Mouse (Mus musculus) urinary bladder, adult 2 months (tissue): ENCODE results near the gene Ier5l. TPM values are rescaled to one million over a fixed set of nuclear protein-coding genes. Genes with fewer than 3 reads are reported as not detected.

Experiments used
- DNase-seq: peaks from one replicate; pipeline ENCODE4 v3.0.0; 2022; ENCODE audit warnings: low spot score
- polyA plus RNA-seq: library from polyadenylated mRNA; depleted of rRNA; stranded (reverse); fragments of >200 nt; gene quantifications from 2 replicates; pipeline ENCODE4 v1.2.3, GENCODE M21; 2012; rRNA removed

The Ier5l gene
- polyA plus RNA-seq: 10.7 and 11.0 TPM in 2 replicates

- DNase-seq: peak; percentile 98
Measured at GRCm38 (mm10) chr2:30474039-30474438, at the start of gene Ier5l. Gene Ier5l (minus strand): TSS chr2:30474219.

DNA sequence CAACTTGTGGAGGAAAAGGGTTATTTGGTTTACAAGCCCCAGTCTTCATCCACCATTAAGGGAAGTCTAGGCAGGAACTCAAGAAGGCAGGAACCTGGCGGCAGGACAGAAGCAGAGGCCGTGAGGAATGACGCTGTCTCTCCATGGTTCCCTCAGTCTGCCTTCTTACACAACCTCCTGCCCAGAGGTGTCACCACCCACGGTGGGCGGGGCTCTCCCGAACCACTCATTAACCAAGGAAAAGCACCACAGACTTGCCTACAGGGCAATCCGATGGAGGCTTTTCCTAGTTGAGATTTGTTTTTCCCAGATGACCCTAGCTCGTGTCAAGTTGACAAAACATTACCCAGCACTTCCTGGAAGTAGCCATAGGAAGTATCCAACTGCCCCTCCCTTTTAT, 49.7 kb upstream of the Ier5l start:
- no peak for DNase-seq

DNA sequence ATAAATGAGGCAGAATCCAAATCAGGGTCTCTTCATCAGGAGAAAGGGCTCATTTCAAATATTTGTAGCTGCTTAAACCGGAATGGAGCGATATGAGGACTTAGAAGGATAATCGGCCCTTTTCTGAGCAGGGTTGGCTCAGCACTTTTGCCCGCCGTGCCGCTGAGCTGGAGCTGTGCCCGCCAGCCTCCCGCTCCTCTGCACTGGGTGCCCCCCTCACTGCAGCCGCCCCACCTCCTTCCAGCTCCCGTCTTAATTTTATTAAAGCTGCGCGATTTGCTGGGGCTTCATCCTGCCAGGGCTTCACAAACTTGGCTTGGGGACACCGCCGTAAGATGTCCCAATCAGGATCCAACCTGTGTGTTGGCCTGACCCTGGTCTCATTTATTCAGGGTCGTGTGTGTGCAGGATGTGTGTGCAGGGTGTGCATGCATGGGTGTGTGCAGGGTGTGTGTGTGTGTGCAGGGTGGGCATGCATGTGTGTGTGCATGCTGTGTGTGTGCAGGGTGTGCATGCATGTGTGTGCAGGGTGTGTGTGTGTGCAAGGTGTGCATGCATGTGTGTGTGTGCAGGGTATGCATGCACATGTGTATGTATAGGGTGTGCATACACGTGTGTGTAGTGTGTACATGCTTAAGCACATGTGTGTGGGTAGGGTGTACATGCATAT, 36.8 kb upstream of the Ier5l start:
- DNase-seq: no peak

- no peak for DNase-seq
Measured at GRCm38 (mm10) chr2:30507138-30507727, 33.2 kb upstream of the Ier5l start.

GRCm38 (mm10) chr2:30503677-30504621, 29.9 kb upstream of the Ier5l start:
- DNase-seq: no peak

DNA sequence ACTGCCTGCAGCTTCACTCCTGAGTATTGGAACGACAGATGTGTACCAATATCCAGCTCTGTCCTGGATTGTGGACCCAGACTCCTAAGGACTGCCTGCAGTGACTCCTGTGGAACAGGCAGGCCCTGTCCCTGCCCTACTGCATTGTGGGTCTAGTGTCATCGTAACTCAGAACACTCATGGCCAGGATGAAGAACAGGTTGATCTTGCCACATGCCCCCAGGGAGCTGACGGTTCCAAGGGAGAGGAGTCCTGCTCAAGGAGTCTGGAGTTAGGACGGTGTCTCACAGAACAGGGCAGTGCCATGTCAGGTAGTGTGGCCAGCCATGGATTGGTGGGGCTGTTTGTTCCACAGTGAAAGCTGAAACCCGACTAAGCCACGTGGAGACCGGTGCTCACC, 27.7 kb upstream of the Ier5l start:
- DNase-seq: no peak

DNA sequence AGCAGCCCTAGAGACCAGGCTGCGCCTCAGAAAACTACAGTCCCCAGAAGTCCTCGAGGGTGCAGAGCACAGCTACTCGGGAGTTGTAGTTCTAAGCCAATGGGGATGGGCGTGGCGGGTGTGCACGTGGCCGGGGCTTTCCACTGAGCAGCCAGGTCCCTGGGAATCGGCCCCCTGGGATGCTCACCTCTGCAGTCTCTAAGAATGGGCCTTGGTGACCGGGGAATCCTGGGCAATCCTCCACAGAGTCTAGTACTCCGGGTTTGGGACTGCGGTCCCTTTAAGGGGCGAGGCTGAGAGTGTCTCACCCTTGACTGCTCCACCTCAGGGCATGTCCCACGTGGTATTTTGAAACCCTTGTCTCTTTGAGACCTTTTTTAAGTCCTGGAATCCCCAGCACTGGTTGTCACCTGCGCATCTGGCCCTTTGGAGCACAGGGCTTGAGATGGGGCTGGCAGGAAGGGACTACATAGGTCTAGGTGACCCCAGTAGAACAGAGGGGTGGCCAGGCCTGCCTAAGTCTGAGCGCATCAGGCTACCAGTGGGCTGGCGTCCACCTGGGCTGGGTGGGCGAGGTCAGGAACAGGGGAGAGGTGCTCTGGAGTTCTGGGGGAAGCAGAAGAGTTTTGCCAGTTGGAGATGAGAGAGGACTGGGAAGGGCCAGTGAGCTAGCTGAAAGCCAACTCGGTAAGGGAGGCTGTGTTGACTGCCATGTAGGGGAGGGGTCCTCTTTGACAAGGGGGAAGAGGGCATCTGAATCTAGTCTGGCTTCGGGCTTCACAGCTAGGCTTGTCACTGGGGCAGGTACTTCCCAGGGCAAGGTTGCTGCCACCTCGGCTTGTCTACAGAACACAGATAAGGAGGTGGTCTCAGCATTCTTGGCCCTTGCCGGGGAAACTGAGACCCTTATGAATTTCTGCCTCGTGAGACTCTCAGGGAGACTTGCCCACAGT, 22.2 kb upstream of the Ier5l start:
- DNase-seq: peak; percentile 39

DNA sequence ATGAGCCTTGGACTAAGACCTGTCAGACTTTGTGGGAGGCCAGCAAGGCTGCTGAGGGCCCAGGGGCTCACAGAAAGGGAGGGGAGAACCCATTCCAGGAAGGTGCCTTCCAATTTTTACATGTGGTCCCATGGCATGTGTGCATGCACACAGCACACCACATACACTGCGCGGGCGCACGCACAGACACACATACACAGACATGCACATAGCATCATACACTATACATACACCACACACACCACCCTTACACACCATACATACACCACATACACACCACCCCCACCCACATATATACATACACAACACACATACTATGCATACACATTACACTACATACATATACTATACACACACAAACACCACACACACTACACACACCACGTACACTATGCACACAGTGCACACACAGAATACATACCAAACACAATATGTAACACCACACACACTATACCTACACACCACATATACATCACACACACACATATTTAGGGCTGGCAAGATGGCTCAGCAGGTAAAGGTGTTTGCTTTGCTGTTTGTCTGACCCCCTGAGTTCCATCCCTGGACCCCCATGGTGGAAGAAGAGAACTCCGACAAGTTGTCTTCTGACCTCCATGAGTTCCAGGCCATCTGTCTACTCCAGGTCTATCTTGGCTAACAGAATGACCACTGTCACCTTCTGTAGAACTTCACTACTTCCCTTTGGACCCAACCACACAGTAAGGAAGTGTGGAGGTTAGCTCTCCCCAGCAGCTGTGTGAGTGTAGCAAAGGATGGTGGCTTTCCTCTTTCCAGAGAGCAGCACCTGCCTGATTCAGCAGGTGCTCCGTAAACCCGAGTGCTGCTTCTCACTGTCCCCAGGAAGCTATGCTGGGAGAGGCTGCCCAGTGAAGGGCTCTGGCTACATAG, 21.2 kb upstream of the Ier5l start:
- DNase-seq: no peak

DNA sequence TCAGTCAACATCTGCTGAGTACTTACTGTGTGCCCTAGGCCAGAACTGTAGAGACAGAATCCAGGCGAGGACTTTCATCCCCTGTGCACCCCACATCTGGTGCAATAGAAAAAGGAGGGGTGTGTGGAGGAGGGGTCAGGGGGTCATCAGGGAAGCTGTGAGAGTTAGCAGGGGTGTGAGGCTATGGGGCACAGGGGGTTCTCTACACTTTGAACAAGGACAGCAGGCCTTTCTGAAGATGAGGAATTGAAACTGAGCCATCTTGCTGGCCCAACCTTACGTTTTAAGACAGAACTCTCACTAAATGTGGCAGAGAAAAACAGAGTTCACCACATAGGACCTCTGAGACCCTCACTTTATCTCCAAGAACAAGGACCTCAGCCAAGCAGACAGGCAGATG, 16.4 kb upstream of the Ier5l start:
- no peak for DNase-seq

DNA sequence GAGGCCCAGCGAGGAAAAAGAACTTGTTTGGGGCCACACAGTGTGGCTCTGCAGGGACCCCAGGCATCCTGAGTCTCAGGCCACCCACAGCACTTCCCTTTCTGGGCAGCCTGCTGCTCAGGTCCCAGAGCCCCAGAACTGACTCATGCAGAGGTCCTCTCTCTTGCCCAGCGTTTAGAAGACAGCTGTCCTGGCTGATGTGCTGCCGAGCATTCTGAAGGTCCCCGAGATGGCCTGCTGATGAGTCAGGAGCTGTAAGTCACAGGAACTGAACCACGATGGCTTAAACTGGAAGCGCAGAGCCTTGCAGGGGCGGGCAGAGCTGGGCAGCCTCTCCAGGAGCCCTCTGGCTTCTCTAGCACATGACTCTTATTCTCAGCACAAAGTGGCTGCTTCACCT, 13.6 kb upstream of the Ier5l start:
- no peak for DNase-seq

DNA sequence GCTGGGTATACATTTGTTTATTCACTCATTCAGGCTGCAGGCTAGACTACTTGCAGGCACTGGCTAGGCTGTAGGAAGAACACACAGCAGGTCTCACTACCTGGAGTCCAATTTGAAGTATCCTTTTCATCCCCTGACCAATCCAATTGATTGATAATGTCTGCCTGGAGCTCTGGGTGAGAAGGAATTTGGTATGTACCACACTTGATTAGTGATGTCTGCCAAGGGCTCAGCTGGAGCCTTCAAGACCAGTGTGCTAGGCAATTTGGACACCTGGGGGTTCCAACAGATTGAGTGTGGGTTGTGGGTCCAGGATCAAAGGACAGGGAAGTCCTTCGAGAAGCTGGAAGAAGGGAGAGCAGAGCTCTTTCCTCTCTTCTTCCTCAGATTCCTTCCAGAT, 4.5 kb upstream of the Ier5l start:
- DNase-seq: no peak

DNA sequence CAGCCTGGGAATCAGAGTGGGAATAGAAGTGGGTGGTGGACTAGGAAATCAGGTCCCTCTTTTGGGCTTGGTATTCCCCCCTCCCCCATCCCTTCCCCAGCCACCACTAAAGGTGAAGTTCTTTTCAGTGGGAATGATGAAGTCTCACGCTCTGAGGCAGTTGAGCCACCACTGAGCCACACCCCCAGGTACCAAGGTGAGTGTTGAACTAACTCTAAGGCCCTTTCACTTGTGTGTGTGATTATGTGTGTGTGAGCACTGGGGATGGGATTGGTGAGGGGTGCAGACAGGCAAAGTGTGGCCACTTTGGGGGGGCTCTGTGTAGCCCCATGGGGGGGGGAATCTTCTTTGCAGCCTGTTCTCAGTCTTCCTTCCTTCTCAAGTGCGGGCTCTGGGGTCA, 2.2 kb upstream of the Ier5l start:
- DNase-seq: no peak

DNA sequence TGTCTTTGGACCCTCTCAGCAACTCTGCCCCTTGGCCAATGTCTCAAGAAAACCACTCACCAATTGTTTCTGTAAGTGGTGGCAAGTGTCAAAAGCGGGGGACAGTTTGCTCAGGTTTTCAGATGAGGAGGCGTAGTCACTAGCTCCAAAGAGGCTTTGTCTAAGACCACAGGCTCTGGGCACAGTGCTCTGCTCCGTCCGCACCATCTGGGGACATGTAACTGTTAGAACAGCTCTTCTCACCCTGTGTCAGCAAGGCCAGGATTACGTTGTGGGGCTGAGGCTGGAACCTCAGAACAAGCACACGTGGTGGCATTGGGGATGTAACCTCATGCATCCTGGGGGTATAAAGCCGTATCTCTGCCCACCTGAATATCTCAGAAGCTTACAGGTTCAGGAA, 1.4 kb upstream of the Ier5l start:
- no peak for DNase-seq

- no peak for DNase-seq
Measured at GRCm38 (mm10) chr2:30474776-30475175, 757 bp upstream of the Ier5l start.

DNA sequence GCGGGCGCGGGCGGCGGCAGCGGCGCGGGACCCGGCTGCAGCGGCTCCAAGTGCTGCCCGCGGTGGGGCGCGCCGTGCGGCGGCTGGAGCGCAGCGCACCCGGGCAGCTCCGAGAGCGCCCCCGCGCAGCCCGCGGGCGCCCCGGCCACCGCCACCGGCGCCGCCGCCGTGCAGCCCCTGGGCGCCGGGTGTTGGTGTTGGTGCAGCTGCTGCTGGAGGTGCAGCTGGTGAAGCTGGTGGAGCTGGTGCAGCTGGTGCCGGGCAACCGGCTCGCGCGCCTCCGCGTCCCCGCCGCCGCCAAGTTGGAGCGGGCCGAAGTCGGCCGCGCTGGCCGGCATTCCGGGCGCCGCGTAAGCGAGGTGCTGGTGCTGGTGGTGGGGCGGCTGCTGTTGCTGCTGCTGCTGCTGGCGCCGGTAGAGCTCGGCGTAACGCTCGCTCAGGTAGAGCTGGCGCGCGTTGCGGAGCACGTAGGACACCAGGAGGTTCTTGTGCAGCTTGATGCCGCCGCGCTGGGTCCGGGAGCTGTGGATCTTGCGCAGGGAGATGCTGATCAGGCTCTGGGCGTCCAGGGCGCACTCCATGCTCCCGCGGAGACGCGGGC, 488 bp downstream of the Ier5l start:
- peak; percentile 73 for DNase-seq

DNA sequence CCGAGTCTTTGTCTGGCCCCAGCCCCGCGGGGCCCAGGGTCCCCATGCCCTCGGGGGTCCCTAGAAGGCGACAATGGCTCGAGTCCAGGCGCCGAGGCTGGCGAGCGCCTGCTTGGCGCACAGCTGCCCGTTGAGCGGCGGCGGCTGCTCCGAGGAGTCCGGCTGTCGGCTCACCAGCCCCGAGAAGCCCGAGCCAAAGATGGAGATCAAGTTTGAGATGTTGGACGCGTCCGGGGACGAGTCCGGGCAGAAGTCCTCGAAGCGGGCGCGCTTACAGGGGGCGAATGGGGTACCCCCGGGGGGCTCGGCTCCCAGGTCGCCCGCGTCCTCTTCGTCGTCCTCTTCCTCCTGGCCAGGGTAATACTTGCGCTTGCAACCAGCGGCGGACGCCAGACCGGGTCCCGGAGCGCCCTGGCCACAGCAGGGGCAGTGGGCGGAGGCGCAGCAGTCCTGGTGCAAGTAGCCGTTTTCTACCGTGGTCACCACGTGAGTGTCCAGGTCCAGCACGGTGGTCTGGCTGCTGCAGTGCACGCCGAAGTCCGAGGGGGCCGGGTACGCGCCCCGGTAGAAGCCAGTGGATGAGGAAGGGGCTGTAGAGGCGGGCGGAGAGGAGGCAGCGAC, 1.2 kb downstream of the Ier5l start:
- DNase-seq: peak; percentile 66

DNA sequence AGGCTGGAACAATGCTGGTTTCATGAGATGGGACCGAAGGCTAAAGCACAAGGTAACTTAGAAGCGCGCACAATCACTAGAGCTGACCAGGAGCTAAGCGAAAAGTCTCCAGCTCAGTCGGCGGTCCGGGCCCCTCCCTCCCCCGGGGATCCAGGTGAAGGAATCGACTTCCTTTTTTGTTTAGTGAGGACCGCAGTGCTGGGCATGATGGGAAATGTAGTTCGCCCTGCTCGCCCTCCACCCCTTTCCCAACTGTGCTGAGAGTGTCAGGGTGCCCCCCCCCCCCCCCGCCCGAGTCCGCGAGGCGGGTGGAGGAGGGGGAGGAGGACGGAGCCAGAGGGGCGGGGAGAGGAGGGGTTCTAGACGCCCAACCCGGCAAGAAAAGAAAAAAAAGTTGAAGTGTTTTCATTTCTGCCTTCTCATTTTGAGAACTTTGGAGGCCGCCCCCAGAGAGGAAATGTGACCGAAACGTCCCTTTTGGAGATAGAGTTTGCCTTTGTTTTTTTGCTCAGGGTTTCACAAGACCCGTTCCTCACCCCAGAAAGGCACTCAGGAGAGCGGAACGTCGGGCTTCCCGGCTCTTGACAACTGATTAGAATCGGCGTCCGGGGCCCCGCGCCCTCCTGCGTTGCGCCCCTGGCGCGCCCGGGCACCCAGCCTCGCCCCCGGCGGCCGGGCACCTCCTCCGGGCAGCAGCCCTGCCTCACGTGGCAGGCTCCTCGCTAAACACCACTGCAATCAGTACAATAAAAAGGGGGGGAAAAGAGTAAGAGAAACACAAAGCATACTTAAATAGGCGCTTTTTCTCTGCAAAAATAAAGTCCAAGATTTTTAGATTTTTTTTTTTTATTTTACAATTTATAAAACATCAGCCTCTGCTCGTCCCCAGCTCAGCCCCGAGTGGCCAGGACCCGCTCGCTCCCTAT, 2.0 kb downstream of the Ier5l start:
- peak; percentile 67 for DNase-seq

GRCm38 (mm10) chr2:30471051-30471450, 3.0 kb downstream of the Ier5l start:
- DNase-seq: no peak
